ENCODE assay signal across 10 mouse cellular contexts in the genomic region with DNA sequence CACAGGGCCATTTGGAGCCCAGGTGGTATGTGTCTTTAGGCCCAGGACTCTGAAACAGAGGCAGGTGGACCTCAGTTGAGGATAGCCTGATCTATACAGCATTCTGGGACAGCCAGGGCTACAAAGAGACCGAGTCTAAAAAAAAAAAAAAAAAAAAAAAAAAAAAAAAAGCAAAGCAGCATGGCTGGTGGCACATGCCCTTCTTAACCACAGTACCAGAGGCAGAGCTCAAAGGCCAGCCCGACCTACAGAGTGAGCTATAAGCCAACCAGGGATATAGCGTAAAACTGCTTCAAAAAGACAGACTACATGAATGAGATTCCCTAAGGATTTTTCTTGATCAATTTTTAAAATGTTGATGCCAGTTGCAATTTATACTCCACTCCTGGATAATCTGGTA. TPM values are rescaled to one million over a fixed set of nuclear protein-coding genes. Genes with fewer than 3 reads are reported as not detected.
DNase-seq lines count a peak whose midpoint lies in the region; ATAC-seq and TF ChIP-seq lines count a peak whose summit lies in the region.
"Had no signal": no experiment of that assay in that cellular context is flagged by ENCODE, and none has a peak within 500 bp of the region (broad histone marks: within the 10 kb centered on the region; RNA-seq: fewer than 3 reads in every experiment).

No protein-coding gene starts in this region.

- H3K36me3 ChIP-seq in forebrain, embryonic 13.5 days (ENCODE audit: poor library complexity, severe bottlenecking) = peaks cover 9% of the 10 kb centered on the region; the same call in 1 of the 2 replicates
- no peaks in the 10 kb centered on the region for H3K36me3 ChIP-seq in forebrain, embryonic 11.5 days (ENCODE audit: control insufficient read depth, insufficient read depth, low read length)
- H3K36me3 ChIP-seq in kidney, embryonic 16.5 days (ENCODE audit: insufficient read depth, low read length) = peaks cover 3% of the 10 kb centered on the region
- no peaks in the 10 kb centered on the region for H3K36me3 ChIP-seq in testis, adult 2 months (ENCODE audit: control insufficient read depth, insufficient read depth, low read length)
- H3K36me3 ChIP-seq in stomach, embryonic 16.5 days (ENCODE audit: control insufficient read depth, insufficient read depth, low read length) = no peaks in the 10 kb centered on the region

- H3K9ac ChIP-seq in forebrain, embryonic 13.5 days = no peak overlapping the region
- H3K9ac ChIP-seq in forebrain, embryonic 11.5 days (ENCODE audit: low read length) = no peak overlapping the region
- H3K9ac ChIP-seq in kidney, embryonic 16.5 days (replicated peaks; ENCODE audit: low read length) = no peak overlapping the region
- H3K9ac ChIP-seq in stomach, embryonic 16.5 days (ENCODE audit: low read length) = 0 out of 2 replicates have a peak overlapping the region, but pooled peaks have one; percentile 17

- no peaks in the 10 kb centered on the region for H3K27me3 ChIP-seq in forebrain, embryonic 13.5 days
- no peaks in the 10 kb centered on the region for H3K27me3 ChIP-seq in forebrain, embryonic 11.5 days (ENCODE audit: control insufficient read depth, insufficient read depth, low read length)
- no peaks in the 10 kb centered on the region for H3K27me3 ChIP-seq in kidney, embryonic 16.5 days (ENCODE audit: insufficient read depth, low read length)
- no peaks in the 10 kb centered on the region for H3K27me3 ChIP-seq in testis, adult 2 months (ENCODE audit: control insufficient read depth, insufficient read depth, low read length)
- H3K27me3 ChIP-seq in stomach, embryonic 16.5 days (ENCODE audit: control insufficient read depth, insufficient read depth, low read length) = no peaks in the 10 kb centered on the region

- TF ChIP-seq CTCF in testis, adult 2 months (IDR thresholded peaks at IDR 0.05; ENCODE audit: control insufficient read depth, insufficient read depth, insufficient replicate concordance, low read depth, low read length) = no peak

- WGBS in forebrain, embryonic 13.5 days = 81% methylated on average over 3 of the region's 3 CpGs
- WGBS in forebrain, embryonic 11.5 days = 92% methylated on average over 3 of the region's 3 CpGs
- WGBS in kidney, embryonic 16.5 days = 83% methylated on average over 3 of the region's 3 CpGs
- 66% methylated on average over 3 of the region's 3 CpGs for WGBS in stomach, embryonic 16.5 days

- peak overlapping the region; percentile 64 for H3K27ac ChIP-seq in forebrain, embryonic 13.5 days
- H3K27ac ChIP-seq in forebrain, embryonic 11.5 days (ENCODE audit: low read depth, low read length) = no peak overlapping the region
- H3K27ac ChIP-seq in kidney, embryonic 16.5 days (ENCODE audit: low read length) = peak overlapping the region; percentile 16; the same call in 1 of the 2 replicates
- H3K27ac ChIP-seq in testis, adult 2 months (ENCODE audit: control insufficient read depth, insufficient read depth, low read depth, low read length) = peak overlapping the region; percentile 89; the same call in 1 of the 2 replicates
- peak overlapping the region; percentile 36; the same call in 1 of the 2 replicates for H3K27ac ChIP-seq in stomach, embryonic 16.5 days (ENCODE audit: low read length)

- H3K4me1 ChIP-seq in forebrain, embryonic 13.5 days = peaks cover 55% of the 10 kb centered on the region
- H3K4me1 ChIP-seq in forebrain, embryonic 11.5 days (replicated peaks; ENCODE audit: control insufficient read depth, insufficient read depth, low read length) = peaks cover 12% of the 10 kb centered on the region
- peaks cover 53% of the 10 kb centered on the region for H3K4me1 ChIP-seq in kidney, embryonic 16.5 days (ENCODE audit: insufficient read depth, low read length)
- H3K4me1 ChIP-seq in testis, adult 2 months (ENCODE audit: control insufficient read depth, insufficient read depth, low read length) = peaks cover 8% of the 10 kb centered on the region
- peaks cover 47% of the 10 kb centered on the region for H3K4me1 ChIP-seq in stomach, embryonic 16.5 days (ENCODE audit: control insufficient read depth, insufficient read depth, low read length)

- DNase-seq in forebrain, embryonic 11.5 days (ENCODE audit: low spot score) = no peak
- DNase-seq in kidney, postnatal 25 days = no peak
- DNase-seq in testis, postnatal 14 days (ENCODE audit: low spot score) = no peak
- no peak for DNase-seq in right cerebral cortex, adult 18-20 months
- DNase-seq: cerebellum, adult 9-10 months; lung, postnatal 14 days had no signal

- H3K4me3 ChIP-seq in forebrain, embryonic 13.5 days = no peak overlapping the region
- H3K4me3 ChIP-seq in forebrain, embryonic 11.5 days (ENCODE audit: low read depth, low read length) = no peak overlapping the region
- no peak overlapping the region for H3K4me3 ChIP-seq in kidney, embryonic 16.5 days (ENCODE audit: low read length)
- H3K4me3 ChIP-seq in testis, adult 2 months (ENCODE audit: control insufficient read depth, low read depth, low read length) = no peak overlapping the region
- H3K4me3 ChIP-seq in stomach, embryonic 16.5 days (replicated peaks; ENCODE audit: low read length) = no peak overlapping the region

- no peak overlapping the region for H3K4me2 ChIP-seq in forebrain, embryonic 13.5 days
- H3K4me2 ChIP-seq in forebrain, embryonic 11.5 days (ENCODE audit: low read depth, low read length, severe bottlenecking) = no peak overlapping the region
- no peak overlapping the region for H3K4me2 ChIP-seq in kidney, embryonic 16.5 days (replicated peaks; ENCODE audit: low read depth, low read length)
- no peak overlapping the region for H3K4me2 ChIP-seq in stomach, embryonic 16.5 days (ENCODE audit: low read depth, low read length)

- no peaks in the 10 kb centered on the region for H3K9me3 ChIP-seq in forebrain, embryonic 13.5 days (replicated peaks)
- no peaks in the 10 kb centered on the region for H3K9me3 ChIP-seq in forebrain, embryonic 11.5 days (ENCODE audit: control insufficient read depth, low read length)
- H3K9me3 ChIP-seq in kidney, embryonic 16.5 days (ENCODE audit: low read length) = no peaks in the 10 kb centered on the region
- H3K9me3 ChIP-seq in stomach, embryonic 16.5 days (replicated peaks; ENCODE audit: control insufficient read depth, low read length) = no peaks in the 10 kb centered on the region

- no peak for TF ChIP-seq POLR2A in testis, adult 2 months (IDR thresholded peaks at IDR 0.05; ENCODE audit: control insufficient read depth, low read depth, low read length)

- no peak for ATAC-seq in forebrain, embryonic 13.5 days
- no peak for ATAC-seq in forebrain, embryonic 11.5 days (replicated peaks; ENCODE audit: low FRiP score)
- ATAC-seq in kidney, embryonic 16.5 days (ENCODE audit: low FRiP score, low TSS enrichment) = no peak
- ATAC-seq in stomach, embryonic 16.5 days (ENCODE audit: insufficient read depth, low FRiP score) = no peak

RNA-seq across cellular contexts. Expression of a gene that starts 9.5 kb away (rescaled TPM):
- polyA plus RNA-seq in forebrain, embryonic 13.5 days (2015; fragmentation: Nextera tagmentation; extraction: Ambion mirVana) = 62.8 TPM in 2 replicates
- polyA plus RNA-seq in forebrain, embryonic 11.5 days (2014; fragmentation: Nextera tagmentation; extraction: Ambion mirVana) = 61.0 and 66.1 TPM in 2 replicates
- polyA plus RNA-seq in kidney, embryonic 16.5 days (2015; fragmentation: Nextera tagmentation; extraction: Ambion mirVana) = 45.3 and 59.0 TPM in 2 replicates
- 17.7 and 20.6 TPM in 2 replicates for polyA plus RNA-seq in testis, adult 2 months (2012; rRNA removed)
- polyA plus RNA-seq in stomach, embryonic 16.5 days (2015; fragmentation: Nextera tagmentation; extraction: Ambion mirVana) = 35.8 and 44.5 TPM in 2 replicates
